In the genomic region with DNA sequence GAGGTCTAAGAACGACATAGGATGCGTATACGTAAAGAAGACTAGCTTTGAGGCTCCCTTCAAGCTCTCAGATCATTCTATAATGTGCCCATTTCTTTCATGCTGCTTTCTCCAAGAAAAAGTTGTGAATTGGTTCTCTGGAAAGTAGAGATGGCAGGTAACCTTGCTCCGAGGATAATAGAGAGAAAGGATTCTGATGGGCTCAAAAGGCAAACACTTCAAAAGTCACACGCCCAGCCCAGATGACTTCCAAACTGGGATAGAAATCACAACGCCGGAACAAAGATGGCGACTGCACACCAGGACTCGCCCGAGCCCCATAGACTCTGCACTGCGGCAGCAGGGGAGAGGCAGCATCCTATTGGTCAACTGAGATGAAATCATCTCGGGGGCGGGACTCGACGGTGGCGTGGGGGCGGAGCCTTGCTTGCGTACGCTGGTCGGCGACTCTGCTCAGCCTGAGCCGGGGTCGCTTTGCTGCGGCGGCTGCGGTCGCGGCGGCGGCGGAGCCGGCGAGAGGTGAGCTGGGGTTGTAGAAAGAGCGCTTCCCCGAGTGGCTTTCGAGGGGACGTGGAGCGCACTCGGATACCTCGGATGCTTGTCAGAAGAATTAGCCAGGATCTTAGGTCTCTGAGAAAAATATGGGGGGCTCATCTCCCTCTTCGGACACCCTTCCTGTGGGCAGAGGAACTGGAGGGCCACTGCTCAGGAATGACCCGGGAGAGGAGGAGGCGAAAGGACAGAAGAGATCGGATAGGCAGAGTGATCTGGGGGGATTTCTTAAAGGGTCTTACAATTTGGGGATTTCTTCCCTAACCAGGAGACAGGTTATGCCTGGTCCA, we compare ENCODE assay signal across 7 mouse cellular contexts. TPM values are rescaled to one million over a fixed set of nuclear protein-coding genes. Genes with fewer than 3 reads are reported as not detected.
DNase-seq lines count a peak whose midpoint lies in the region; ATAC-seq lines count a peak whose summit lies in the region.

A gene (plus strand): TSS at position 407 of the 842 bp plus-strand sequence.

- H3K4me3 ChIP-seq in embryonic facial prominence, embryonic 11.5 days (ENCODE audit: low read depth, low read length) = peak within 1 kb of the TSS; percentile 67
- H3K4me3 ChIP-seq in limb, embryonic 10.5 days = peak within 1 kb of the TSS; percentile 77
- peak within 1 kb of the TSS; percentile 66 for H3K4me3 ChIP-seq in midbrain, embryonic 13.5 days (replicated peaks)

- H3K27me3 ChIP-seq in embryonic facial prominence, embryonic 11.5 days (ENCODE audit: control insufficient read depth, insufficient read depth, low read length) = no peaks in the 10 kb centered on the region
- H3K27me3 ChIP-seq in limb, embryonic 10.5 days (ENCODE audit: low read depth, poor library complexity, severe bottlenecking) = peaks cover 4% of the 10 kb centered on the region; the same call in 1 of the 2 replicates
- peaks cover 5% of the 10 kb centered on the region; the same call in 1 of the 2 replicates for H3K27me3 ChIP-seq in midbrain, embryonic 13.5 days

- peak; percentile 98 for DNase-seq in adrenal gland, postnatal 14 days
- peak; percentile 98 for DNase-seq in embryonic facial prominence, embryonic 11.5 days (ENCODE audit: low spot score)
- DNase-seq in kidney, adult 11 months = peak; percentile 97
- peak; percentile 94 for DNase-seq in limb, embryonic 10.5 days (ENCODE audit: low spot score)
- peak; percentile 93 for DNase-seq in spleen, adult 12 weeks (ENCODE audit: low spot score)

- no peaks in the 10 kb centered on the region for H3K9me3 ChIP-seq in embryonic facial prominence, embryonic 11.5 days (replicated peaks; ENCODE audit: control insufficient read depth, low read length)
- no peaks in the 10 kb centered on the region for H3K9me3 ChIP-seq in limb, embryonic 10.5 days (replicated peaks)
- no peaks in the 10 kb centered on the region for H3K9me3 ChIP-seq in midbrain, embryonic 13.5 days

- ATAC-seq in embryonic facial prominence, embryonic 11.5 days (replicated peaks; ENCODE audit: insufficient number of reproducible peaks, low FRiP score, low TSS enrichment, low read depth) = peak; percentile 99
- ATAC-seq in granulocyte monocyte progenitor cell, adult 5-6 weeks (replicated peaks; ENCODE audit: poor library complexity, severe bottlenecking) = peak; percentile 96
- peak; percentile 100 for ATAC-seq in midbrain, embryonic 13.5 days

- H3K4me1 ChIP-seq in embryonic facial prominence, embryonic 11.5 days (ENCODE audit: control insufficient read depth, insufficient read depth, low read length) = peaks cover 3% of the 10 kb centered on the region; the same call in 1 of the 2 replicates
- peaks cover 16% of the 10 kb centered on the region for H3K4me1 ChIP-seq in limb, embryonic 10.5 days
- H3K4me1 ChIP-seq in midbrain, embryonic 13.5 days (replicated peaks) = peaks cover 43% of the 10 kb centered on the region

- peak within 1 kb of the TSS; percentile 75 for H3K9ac ChIP-seq in embryonic facial prominence, embryonic 11.5 days (replicated peaks; ENCODE audit: low read length)
- H3K9ac ChIP-seq in midbrain, embryonic 13.5 days (replicated peaks) = peak within 1 kb of the TSS; percentile 88

- H3K4me2 ChIP-seq in embryonic facial prominence, embryonic 11.5 days (ENCODE audit: low read depth, low read length) = peak within 1 kb of the TSS; percentile 58
- H3K4me2 ChIP-seq in midbrain, embryonic 13.5 days (replicated peaks) = peak within 1 kb of the TSS; percentile 63

- H3K36me3 ChIP-seq in embryonic facial prominence, embryonic 11.5 days (replicated peaks; ENCODE audit: control insufficient read depth, insufficient read depth, low read depth, low read length) = no peaks in the 10 kb centered on the region
- peaks cover 17% of the 10 kb centered on the region for H3K36me3 ChIP-seq in limb, embryonic 10.5 days
- H3K36me3 ChIP-seq in midbrain, embryonic 13.5 days = peaks cover 16% of the 10 kb centered on the region

- under 1% methylated on average over 44 of the region's 44 CpGs for WGBS in embryonic facial prominence, embryonic 11.5 days
- WGBS in limb, embryonic 10.5 days = 1% methylated on average over 44 of the region's 44 CpGs
- WGBS in midbrain, embryonic 13.5 days = under 1% methylated on average over 44 of the region's 44 CpGs

- H3K27ac ChIP-seq in embryonic facial prominence, embryonic 11.5 days (replicated peaks; ENCODE audit: low read depth, low read length) = peak within 1 kb of the TSS; percentile 52; the same call in 1 of the 2 replicates
- H3K27ac ChIP-seq in limb, embryonic 10.5 days = peak within 1 kb of the TSS; percentile 86
- peak within 1 kb of the TSS; percentile 88 for H3K27ac ChIP-seq in midbrain, embryonic 13.5 days

RNA-seq across cellular contexts. Expression of the gene that starts here (rescaled TPM):
- total RNA-seq in adrenal gland, postnatal 14 days (2021) = 91.3 and 111 TPM in 2 replicates
- 28.0 and 28.4 TPM in 2 replicates for polyA plus RNA-seq in embryonic facial prominence, embryonic 11.5 days (2014; fragmentation: Nextera tagmentation; extraction: Ambion mirVana)
- 42.7 and 66.2 TPM in 2 replicates for total RNA-seq in granulocyte monocyte progenitor cell, adult 5-6 weeks (2014; fragmentation: Nextera tagmentation)
- total RNA-seq in granulocyte monocyte progenitor cell, adult 5-6 weeks (2017) = 16.8 and 17.9 TPM in 2 replicates
- 28.1 and 30.2 TPM in 2 replicates for polyA plus RNA-seq in limb, embryonic 10.5 days (2016; fragmentation: Nextera tagmentation; extraction: Ambion mirVana)
- 87.6 and 90.8 TPM in 2 replicates for polyA plus RNA-seq in midbrain, embryonic 13.5 days (2015; fragmentation: Nextera tagmentation; extraction: Ambion mirVana)

Comparison
In these comparisons a context has a peak if more than half of its experiments do, and no peak if none do; other contexts are left out.
1. Peak in every context shown above with its lines: DNase-seq, ATAC-seq, H3K4me3 ChIP-seq and H3K27ac ChIP-seq.